Mouse (Mus musculus) erythroblast, embryonic 14.5 days (primary cell): Measurements from ENCODE around the gene Olfr68.

Source experiments
- GATA1 ChIP-seq: IDR thresholded peaks from 2 replicates; pipeline ENCODE4 v1.6.1; 2012; ENCODE audit warnings: low read length, inconsistent platforms, mixed read lengths
- TAL1 ChIP-seq: IDR thresholded peaks from 3 replicates; pipeline ENCODE4 v1.6.1; 2012; ENCODE audit warnings: low read length, inconsistent platforms, mixed read lengths

DNA sequence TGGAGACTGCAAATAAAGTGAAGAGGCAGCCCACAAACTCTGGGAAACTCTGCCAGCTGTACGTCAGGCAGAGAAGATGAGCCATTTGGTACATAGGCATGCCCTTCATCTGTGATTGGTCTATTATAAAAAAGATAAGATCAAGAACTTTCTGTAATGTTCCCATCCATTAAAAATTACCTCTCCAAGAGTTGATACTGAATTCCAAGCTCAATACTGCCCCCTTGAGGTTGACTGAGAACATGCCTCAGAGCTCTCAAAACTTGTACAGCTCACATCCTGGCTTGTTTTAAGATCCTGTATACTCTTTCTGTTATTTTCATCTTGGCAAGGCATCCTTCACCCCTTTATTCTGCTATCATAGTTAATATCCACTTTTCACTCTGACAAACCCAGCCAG is 27.4 kb upstream of the Olfr68 start:
- TF ChIP-seq GATA1 (no peak), TAL1 (no peak)
